Mouse (Mus musculus) liver, postnatal 0 days (tissue): ENCODE data around the gene Trim56. TPM values are rescaled to one million over a fixed set of nuclear protein-coding genes. Genes with fewer than 3 reads are reported as not detected.

Experiments used
- ATAC-seq: fragments of 200-750 bp; cut with Nextera tagmentation; 2 replicates; pipeline ENCODE4 v1.8.0; 2017; ENCODE audit warnings: mild to moderate bottlenecking, moderate library complexity
- DNase-seq: peaks from one replicate; pipeline ENCODE4 v3.0.0-alpha.2; 2016
- H3K27ac ChIP-seq: fragments of 300-500 bp; sonication (generic); 2 replicates; pipeline ENCODE4 v1.5.1; 2014; ENCODE audit warnings: antibody characterized with exemption, moderate library complexity, mild to moderate bottlenecking, low read depth
- H3K27me3 ChIP-seq: fragments of 300-500 bp; sonication (generic); 2 replicates; pipeline ENCODE4 v1.6.1; 2014; ENCODE audit warnings: low read length, control low read depth, mixed read lengths; ENCODE audit not compliant: insufficient read depth
- H3K36me3 ChIP-seq: fragments of 300-500 bp; sonication (generic); replicated peaks from 2 replicates; pipeline ENCODE4 v1.6.1; 2014; ENCODE audit warnings: mild to moderate bottlenecking, control low read depth, low read length, moderate library complexity, mixed read lengths; ENCODE audit not compliant: insufficient read depth
- H3K4me1 ChIP-seq: fragments of 300-500 bp; sonication (generic); 2 replicates; pipeline ENCODE4 v1.6.1; 2014; ENCODE audit warnings: antibody characterized with exemption, mild to moderate bottlenecking, control low read depth; ENCODE audit not compliant: insufficient read depth
- H3K4me2 ChIP-seq: fragments of 300-500 bp; sonication (generic); 2 replicates; pipeline ENCODE4 v1.6.1; 2014; ENCODE audit warnings: low read depth, mild to moderate bottlenecking, low read length, moderate library complexity, mixed read lengths
- H3K4me3 ChIP-seq: fragments of 300-500 bp; sonication (generic); 2 replicates; pipeline ENCODE4 v1.5.1; 2014; ENCODE audit warnings: low read depth, low read length
- H3K9ac ChIP-seq: fragments of 300-500 bp; sonication (generic); replicated peaks from 2 replicates; pipeline ENCODE4 v1.6.1; 2014; ENCODE audit warnings: mild to moderate bottlenecking, moderate library complexity
- H3K9me3 ChIP-seq: fragments of 300-500 bp; sonication (generic); 2 replicates; pipeline ENCODE4 v1.6.1; 2016; ENCODE audit warnings: mild to moderate bottlenecking, control low read depth, low read length, mixed read lengths
- CTCF ChIP-seq: sonication (generic); IDR thresholded peaks from 2 replicates; pipeline ENCODE4 v1.5.1; 2016; ENCODE audit warnings: antibody characterized with exemption, low read depth
- EP300 ChIP-seq: IDR thresholded peaks from 2 replicates; pipeline ENCODE4 v1.6.1; 2016; ENCODE audit warnings: antibody characterized with exemption, low read depth, mild to moderate bottlenecking
- WGBS: fragments of 180-500 bp; shearing (Covaris S2); extraction: QIAGEN DNeasy Blood & Tissue Kit; methylation state at CpG from one replicate; pipeline ENCODE4 v1.1.7; 2014; ENCODE audit not compliant: insufficient replicate concordance; 5-methylcytosine and 5-hydroxymethylcytosine counted together
- polyA plus RNA-seq: library from polyadenylated mRNA; unstranded; fragments of >200 nt; fragmentation: Nextera tagmentation; extraction: Ambion mirVana; gene quantifications from 2 replicates; pipeline ENCODE4 v1.2.1, GENCODE M21; 2015

Gene Trim56
- polyA plus RNA-seq, 1 experiment from 2014 or later, result 6.4 TPM

DNA sequence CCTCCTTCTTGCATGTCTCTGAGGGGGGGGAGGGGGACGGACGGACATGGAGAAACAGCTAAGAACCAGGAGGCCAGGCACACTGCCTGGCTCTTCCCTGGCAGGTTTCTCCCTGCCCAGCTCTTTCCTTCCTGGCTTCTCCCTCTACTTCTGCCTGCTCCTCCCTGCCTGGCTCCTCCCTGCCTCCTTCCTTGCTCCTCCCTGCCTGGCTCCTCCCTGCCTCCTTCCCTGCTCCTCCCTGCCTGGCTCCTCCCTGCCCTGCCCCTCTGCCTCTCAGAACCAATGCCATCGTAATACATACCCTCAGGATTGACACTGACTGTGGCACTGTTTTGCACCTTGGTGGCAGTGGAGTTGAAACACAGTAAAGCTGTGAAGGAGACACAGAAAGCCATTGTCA, 24.8 kb upstream of the Trim56 start:
- no peaks in the 10 kb centered on the region for H3K4me1 ChIP-seq
- H3K4me3 ChIP-seq, result no peak overlapping the region
- TF ChIP-seq CTCF (no peak), EP300 (no peak)
- H3K9ac ChIP-seq, result no peak overlapping the region
- H3K27me3 ChIP-seq, result no peaks in the 10 kb centered on the region
- no peaks in the 10 kb centered on the region for H3K9me3 ChIP-seq
- H3K27ac ChIP-seq, result no peak overlapping the region
- DNase-seq, result no peak
- no peak for ATAC-seq
- H3K4me2 ChIP-seq, result no peak overlapping the region
- no peaks in the 10 kb centered on the region for H3K36me3 ChIP-seq
- WGBS, result 37% methylated on average over 3 of the region's 3 CpGs

DNA sequence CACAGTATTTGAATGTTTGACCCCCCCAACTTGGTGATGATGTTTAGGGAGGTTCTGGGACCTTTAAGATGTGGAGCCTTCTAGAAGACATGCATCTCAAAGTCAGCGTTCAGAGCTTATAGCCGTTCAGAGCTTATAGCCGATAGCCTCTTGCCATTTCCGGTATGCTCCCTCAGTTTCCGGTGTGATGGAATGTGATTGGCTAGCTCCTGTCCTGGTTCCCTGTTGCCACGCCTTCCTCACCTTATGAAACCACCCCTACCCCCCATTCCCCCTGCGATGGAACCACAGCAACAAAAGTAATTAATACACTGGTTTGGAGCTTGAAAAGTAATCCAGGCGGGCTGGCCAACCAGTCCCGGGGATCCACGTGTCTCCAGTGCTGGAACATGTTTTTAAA, 23.0 kb upstream of the Trim56 start:
- no peaks in the 10 kb centered on the region for H3K27me3 ChIP-seq
- no peak for TF ChIP-seq CTCF
- no peak for TF ChIP-seq EP300
- no peak overlapping the region for H3K4me2 ChIP-seq
- H3K27ac ChIP-seq, result no peak overlapping the region
- ATAC-seq (no peak), DNase-seq (no peak)
- H3K9ac ChIP-seq, result no peak overlapping the region
- no peak overlapping the region for H3K4me3 ChIP-seq
- H3K9me3 ChIP-seq, result no peaks in the 10 kb centered on the region
- WGBS, result 75% methylated on average over 10 of the region's 10 CpGs
- H3K4me1 ChIP-seq, result no peaks in the 10 kb centered on the region
- H3K36me3 ChIP-seq, result no peaks in the 10 kb centered on the region

DNA sequence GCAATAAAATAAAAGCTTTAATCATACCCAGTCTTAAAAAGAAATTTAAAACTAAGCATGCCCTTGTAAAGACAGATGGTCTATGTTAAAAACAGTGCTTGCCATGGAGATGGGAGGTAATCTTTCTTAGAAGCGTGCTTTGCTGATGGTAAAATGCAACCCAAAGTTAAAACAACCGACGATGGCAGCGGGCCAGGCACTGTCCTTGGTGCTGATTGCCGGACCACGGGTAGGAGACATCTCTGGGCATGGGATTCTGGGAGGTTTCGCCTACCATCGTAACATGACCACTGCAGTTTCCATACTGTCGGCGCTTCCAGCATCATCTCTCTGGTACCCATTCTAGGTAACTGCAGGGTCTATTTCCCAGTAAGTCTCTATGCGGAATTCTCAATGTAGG, 18.9 kb upstream of the Trim56 start:
- 37% methylated on average over 11 of the region's 11 CpGs for WGBS
- H3K4me3 ChIP-seq, result no peak overlapping the region
- H3K4me1 ChIP-seq, result no peaks in the 10 kb centered on the region
- no peak overlapping the region for H3K4me2 ChIP-seq
- H3K9me3 ChIP-seq, result no peaks in the 10 kb centered on the region
- no peak for ATAC-seq
- H3K27ac ChIP-seq, result no peak overlapping the region
- no peaks in the 10 kb centered on the region for H3K27me3 ChIP-seq
- no peak for TF ChIP-seq CTCF
- TF ChIP-seq EP300, result no peak
- DNase-seq, result peak; percentile 49
- no peak overlapping the region for H3K9ac ChIP-seq
- no peaks in the 10 kb centered on the region for H3K36me3 ChIP-seq

- Histone ChIP-seq H3K27me3 (no peaks in the 10 kb centered on the region), H3K4me1 (no peaks in the 10 kb centered on the region), H3K36me3 (no peaks in the 10 kb centered on the region), H3K9ac (no peak overlapping the region), H3K4me2 (no peak overlapping the region), H3K9me3 (no peaks in the 10 kb centered on the region), H3K4me3 (no peak overlapping the region), H3K27ac (no peak overlapping the region)
- DNase-seq, result peak; percentile 67
- 0 out of 2 replicates have a peak, but pooled peaks have one; percentile 29 for ATAC-seq
- WGBS, result 2% methylated on average over 3 of the region's 3 CpGs
- peak; percentile 92 for TF ChIP-seq CTCF
- TF ChIP-seq EP300, result no peak
Measured at GRCm38 (mm10) chr5:137131490-137131889, 15.5 kb upstream of the Trim56 start.

DNA sequence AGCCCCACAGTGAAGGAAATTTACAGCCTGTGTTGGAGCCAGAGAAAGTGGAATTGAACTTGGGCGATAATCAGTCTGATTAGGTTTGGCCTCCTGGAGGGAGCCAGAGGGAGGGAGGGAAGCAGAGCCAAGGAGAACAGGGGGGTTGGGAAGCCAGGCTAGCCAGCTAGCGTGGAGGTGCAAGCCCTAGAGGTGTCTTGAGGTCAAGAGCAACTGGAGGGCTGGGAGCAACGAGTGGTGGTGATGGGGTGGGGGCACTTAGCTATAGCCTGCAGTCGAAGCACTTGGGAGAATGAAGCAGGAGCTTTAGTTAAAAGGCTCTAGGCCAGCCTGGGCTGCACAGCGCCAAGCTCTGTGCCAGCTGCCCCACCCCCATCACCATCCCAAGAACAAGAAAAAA, 13.3 kb upstream of the Trim56 start:
- no peak for ATAC-seq
- WGBS, result 27% methylated on average over 5 of the region's 5 CpGs
- no peak for TF ChIP-seq CTCF
- no peak for TF ChIP-seq EP300

DNA sequence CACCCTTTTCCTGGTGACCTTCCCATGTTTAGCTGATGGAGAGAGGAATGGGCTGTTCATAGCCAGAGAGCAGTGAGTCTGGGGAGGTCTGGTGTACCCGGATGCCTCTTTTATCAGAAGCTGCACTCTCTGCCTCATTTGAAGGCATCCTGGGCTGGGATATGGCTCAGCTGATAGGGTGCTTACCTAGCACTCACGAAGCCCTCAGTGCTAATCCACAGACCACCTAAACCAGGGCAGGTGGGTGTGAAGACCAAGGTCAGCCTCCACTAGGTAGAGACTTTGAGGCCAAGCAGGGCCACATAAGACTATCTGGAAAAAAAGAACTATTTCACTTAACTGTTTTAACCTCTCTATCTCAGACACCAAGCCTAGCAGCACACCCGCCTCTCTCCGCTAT, 7.5 kb upstream of the Trim56 start:
- Histone ChIP-seq H3K9ac (no peak overlapping the region), H3K4me2 (no peak overlapping the region), H3K4me3 (no peak overlapping the region), H3K4me1 (peaks cover 4% of the 10 kb centered on the region; the same call in 1 of the 2 replicates), H3K36me3 (no peaks in the 10 kb centered on the region), H3K9me3 (no peaks in the 10 kb centered on the region), H3K27me3 (no peaks in the 10 kb centered on the region), H3K27ac (no peak overlapping the region)
- ATAC-seq (no peak), DNase-seq (no peak)
- 59% methylated on average over 4 of the region's 4 CpGs for WGBS
- TF ChIP-seq EP300 (no peak), CTCF (no peak)

More for the DNA sequence above, 13.3 kb upstream of the Trim56 start:
- Histone ChIP-seq H3K27me3 (no peaks in the 10 kb centered on the region), H3K36me3 (no peaks in the 10 kb centered on the region), H3K4me1 (no peaks in the 10 kb centered on the region), H3K4me3 (no peak overlapping the region), H3K27ac (no peak overlapping the region), H3K4me2 (no peak overlapping the region), H3K9ac (no peak overlapping the region), H3K9me3 (no peaks in the 10 kb centered on the region)
- no peak for DNase-seq

DNA sequence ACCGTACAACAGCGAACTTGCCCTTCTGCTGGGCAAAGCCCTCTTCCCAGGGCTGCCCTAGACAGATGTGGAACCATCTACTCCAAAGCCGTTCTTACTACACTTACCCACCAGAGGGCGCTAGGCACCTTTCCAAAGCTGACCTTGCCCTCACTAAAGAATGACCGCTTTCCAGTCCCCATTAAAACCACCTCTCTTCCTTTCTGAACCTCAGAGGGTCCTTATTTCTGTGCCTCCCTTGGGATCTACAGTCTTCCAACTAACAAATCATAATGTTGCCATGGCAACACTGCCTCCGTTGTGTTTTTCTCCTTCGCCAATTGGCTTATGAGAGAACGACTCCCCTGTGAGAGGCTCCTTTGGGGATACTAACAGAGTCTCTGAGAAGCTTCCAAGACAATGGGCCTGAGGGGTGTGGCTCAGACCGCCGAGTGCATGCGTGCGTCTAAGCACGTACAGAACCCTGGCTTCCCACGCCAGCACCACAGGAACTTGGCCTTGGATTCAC, 6.7 kb upstream of the Trim56 start:
- H3K4me2 ChIP-seq, result no peak overlapping the region

More for the DNA sequence above, 6.7 kb upstream of the Trim56 start:
- Histone ChIP-seq H3K27me3 (no peaks in the 10 kb centered on the region), H3K27ac (no peak overlapping the region), H3K9ac (no peak overlapping the region), H3K4me3 (no peak overlapping the region), H3K9me3 (no peaks in the 10 kb centered on the region), H3K36me3 (no peaks in the 10 kb centered on the region), H3K4me1 (peaks cover 4% of the 10 kb centered on the region; the same call in 1 of the 2 replicates)
- 15% methylated on average over 14 of the region's 14 CpGs for WGBS
- ATAC-seq (peak; percentile 74), DNase-seq (peak; percentile 83)
- TF ChIP-seq EP300 (no peak), CTCF (peak; percentile 94)
